Mouse (Mus musculus): ENCODE measurements around the gene Dhcr24.

The Dhcr24 gene

GRCm38 (mm10) chr4:106560213-106560845 is 509 bp upstream of the Dhcr24 start:
- DNase-seq (ENCODE audit: low spot score in 2 of 2): no peak

GRCm38 (mm10) chr4:106562006-106562405 is 1.2 kb downstream of the Dhcr24 start:
- no peak for DNase-seq (ENCODE audit: low spot score in 2 of 2)

GRCm38 (mm10) chr4:106562837-106563790 is 2.3 kb downstream of the Dhcr24 start:
- DNase-seq (ENCODE audit: low spot score in 2 of 2): no peak

- DNase-seq (ENCODE audit: low spot score in 2 of 2): no peak
Observed at GRCm38 (mm10) chr4:106564161-106564560, 3.3 kb downstream of the Dhcr24 start.

- DNase-seq (ENCODE audit: low spot score in 2 of 2): no peak
Observed at GRCm38 (mm10) chr4:106569680-106570079, 8.8 kb downstream of the Dhcr24 start.

- no peak for DNase-seq (ENCODE audit: low spot score in 2 of 2)
Observed at GRCm38 (mm10) chr4:106571081-106571724, 10.4 kb downstream of the Dhcr24 start.

GRCm38 (mm10) chr4:106575022-106575421 is 14.2 kb downstream of the Dhcr24 start:
- no peak for DNase-seq (ENCODE audit: low spot score in 2 of 2)

- no peak for DNase-seq (ENCODE audit: low spot score in 2 of 2)
Observed at GRCm38 (mm10) chr4:106577511-106577910, 16.7 kb downstream of the Dhcr24 start.

GRCm38 (mm10) chr4:106581176-106581864 is 20.5 kb downstream of the Dhcr24 start:
- no peak for DNase-seq (ENCODE audit: low spot score in 2 of 2)

- no peak for DNase-seq (ENCODE audit: low spot score in 2 of 2)
Observed at GRCm38 (mm10) chr4:106581865-106582204, 21.0 kb downstream of the Dhcr24 start.

- no peak for DNase-seq (ENCODE audit: low spot score in 2 of 2)
Observed at GRCm38 (mm10) chr4:106582428-106583153, 21.8 kb downstream of the Dhcr24 start.

GRCm38 (mm10) chr4:106584665-106585064 is 23.8 kb downstream of the Dhcr24 start:
- no peak for DNase-seq (ENCODE audit: low spot score in 2 of 2)

GRCm38 (mm10) chr4:106587075-106587474 is 26.2 kb downstream of the Dhcr24 start:
- DNase-seq (ENCODE audit: low spot score in 2 of 2): no peak

GRCm38 (mm10) chr4:106590142-106590541 is 29.3 kb downstream of the Dhcr24 start:
- DNase-seq (ENCODE audit: low spot score in 2 of 2): no peak

GRCm38 (mm10) chr4:106590871-106591270 is 30.0 kb downstream of the Dhcr24 start:
- no peak for DNase-seq (ENCODE audit: low spot score in 2 of 2)

GRCm38 (mm10) chr4:106593636-106594035 is 32.8 kb downstream of the Dhcr24 start:
- DNase-seq (ENCODE audit: low spot score in 2 of 2): no peak

GRCm38 (mm10) chr4:106596200-106596599 is 35.4 kb downstream of the Dhcr24 start:
- no peak for DNase-seq (ENCODE audit: low spot score in 2 of 2)

- DNase-seq (ENCODE audit: low spot score in 2 of 2): no peak
Observed at GRCm38 (mm10) chr4:106597055-106597454, 36.2 kb downstream of the Dhcr24 start.

GRCm38 (mm10) chr4:106597741-106598140 is 36.9 kb downstream of the Dhcr24 start:
- no peak for DNase-seq (ENCODE audit: low spot score in 2 of 2)

GRCm38 (mm10) chr4:106599415-106599814 is 38.6 kb downstream of the Dhcr24 start:
- no peak for DNase-seq (ENCODE audit: low spot score in 2 of 2)

- no peak for DNase-seq (ENCODE audit: low spot score in 2 of 2)
Observed at GRCm38 (mm10) chr4:106600770-106601169, 39.9 kb downstream of the Dhcr24 start.
